Mouse (Mus musculus) midbrain, embryonic 11.5 days (tissue): ENCODE measurements around the gene Mettl6. TPM values are rescaled to one million over a fixed set of nuclear protein-coding genes. Genes with fewer than 3 reads are reported as not detected.

Source experiments
- ATAC-seq: fragments of 200-750 bp; cut with Nextera tagmentation; 2 replicates; pipeline ENCODE4 v1.8.0; 2017; ENCODE audit warnings: moderate TSS enrichment, moderate library complexity; ENCODE audit not compliant: low FRiP score
- DNase-seq: peaks from one replicate; pipeline ENCODE4 v3.0.0; 2015; ENCODE audit warnings: low spot score; ENCODE audit errors: missing footprints
- H3K27ac ChIP-seq: fragments of 300-500 bp; sonication (generic); 2 replicates; pipeline ENCODE4 v1.5.1; 2014; ENCODE audit warnings: low read depth, low read length
- H3K27me3 ChIP-seq: fragments of 300-500 bp; sonication (generic); 2 replicates; pipeline ENCODE4 v1.6.1; 2014; ENCODE audit warnings: mild to moderate bottlenecking, low read length, moderate library complexity, mixed read lengths; ENCODE audit not compliant: control insufficient read depth, insufficient read depth
- H3K36me3 ChIP-seq: fragments of 300-500 bp; sonication (generic); 2 replicates; pipeline ENCODE4 v1.6.1; 2014; ENCODE audit warnings: mild to moderate bottlenecking, low read length, moderate library complexity, mixed read lengths; ENCODE audit not compliant: control insufficient read depth, insufficient read depth
- H3K4me1 ChIP-seq: fragments of 300-500 bp; sonication (generic); 2 replicates; pipeline ENCODE4 v1.6.1; 2014; ENCODE audit warnings: low read length; ENCODE audit not compliant: control insufficient read depth, insufficient read depth
- H3K4me2 ChIP-seq: fragments of 300-500 bp; sonication (generic); 2 replicates; pipeline ENCODE4 v1.6.1; 2014; ENCODE audit warnings: mild to moderate bottlenecking, moderate library complexity
- H3K4me3 ChIP-seq: fragments of 300-500 bp; sonication (generic); 2 replicates; pipeline ENCODE4 v1.5.1; 2014; ENCODE audit warnings: low read depth, low read length
- H3K9ac ChIP-seq: fragments of 300-500 bp; sonication (generic); 2 replicates; pipeline ENCODE4 v1.6.1; 2014; ENCODE audit warnings: low read length
- H3K9me3 ChIP-seq: fragments of 300-500 bp; sonication (generic); 2 replicates; pipeline ENCODE4 v1.6.1; 2016; ENCODE audit warnings: low read length; ENCODE audit not compliant: control insufficient read depth
- WGBS: fragments of 180-500 bp; shearing (Covaris S2); extraction: QIAGEN DNeasy Blood & Tissue Kit; methylation state at CpG from one replicate; pipeline ENCODE4 v1.1.7; 2014; 5-methylcytosine and 5-hydroxymethylcytosine counted together
- polyA plus RNA-seq: library from polyadenylated mRNA; unstranded; fragments of >200 nt; fragmentation: Nextera tagmentation; extraction: Ambion mirVana; gene quantifications from 2 replicates; pipeline ENCODE4 v1.2.1, GENCODE M21; 2014

The Mettl6 gene
- polyA plus RNA-seq, 1 experiment from 2014 or later: 93.2 TPM

GRCm38 (mm10) chr14:31493901-31494300 lies 939 bp downstream of the Mettl6 start:
- Histone ChIP-seq H3K36me3 (no peaks in the 10 kb centered on the region; the same call in 1 of the 2 replicates), H3K9me3 (no peaks in the 10 kb centered on the region), H3K27ac (no peak overlapping the region), H3K27me3 (no peaks in the 10 kb centered on the region), H3K4me1 (peaks cover 21% of the 10 kb centered on the region), H3K4me3 (peak overlapping the region; percentile 92), H3K9ac (peak overlapping the region; percentile 92), H3K4me2 (peak overlapping the region; percentile 94)
- DNase-seq (no peak), ATAC-seq (no peak)
- WGBS: 57% methylated on average over 9 of the region's 9 CpGs

GRCm38 (mm10) chr14:31488055-31488454 lies 6.8 kb downstream of the Mettl6 start:
- DNase-seq: no peak
- Histone ChIP-seq H3K27ac (no peak overlapping the region), H3K9me3 (no peaks in the 10 kb centered on the region), H3K4me3 (no peak overlapping the region), H3K36me3 (peaks cover 24% of the 10 kb centered on the region), H3K9ac (no peak overlapping the region), H3K4me1 (no peaks in the 10 kb centered on the region; the same call in 1 of the 2 replicates), H3K27me3 (no peaks in the 10 kb centered on the region), H3K4me2 (no peak overlapping the region)
- no peak for ATAC-seq
- 97% methylated on average over 6 of the region's 6 CpGs for WGBS

GRCm38 (mm10) chr14:31486465-31486864 lies 8.4 kb downstream of the Mettl6 start:
- DNase-seq: no peak
- Histone ChIP-seq H3K27me3 (no peaks in the 10 kb centered on the region), H3K4me3 (no peak overlapping the region), H3K36me3 (peaks cover 32% of the 10 kb centered on the region), H3K4me2 (no peak overlapping the region), H3K9ac (no peak overlapping the region), H3K9me3 (no peaks in the 10 kb centered on the region), H3K4me1 (no peaks in the 10 kb centered on the region), H3K27ac (no peak overlapping the region)
- ATAC-seq: no peak
- WGBS: 91% methylated on average over 4 of the region's 4 CpGs

- Histone ChIP-seq H3K9ac (no peak overlapping the region), H3K9me3 (no peaks in the 10 kb centered on the region), H3K27me3 (no peaks in the 10 kb centered on the region), H3K27ac (no peak overlapping the region), H3K4me3 (no peak overlapping the region), H3K4me2 (no peak overlapping the region), H3K4me1 (no peaks in the 10 kb centered on the region), H3K36me3 (peaks cover 35% of the 10 kb centered on the region)
- 91% methylated on average over 5 of the region's 5 CpGs for WGBS
- no peak for DNase-seq
- no peak for ATAC-seq
Measured at GRCm38 (mm10) chr14:31482417-31482816, 12.4 kb downstream of the Mettl6 start.

- Histone ChIP-seq H3K9ac (no peak overlapping the region), H3K9me3 (no peaks in the 10 kb centered on the region)
Measured at GRCm38 (mm10) chr14:31473297-31473696, 21.5 kb downstream of the Mettl6 start.

GRCm38 (mm10) chr14:31472451-31473061 lies 22.3 kb downstream of the Mettl6 start:
- no peak overlapping the region for H3K9ac ChIP-seq
- H3K27me3 ChIP-seq: no peaks in the 10 kb centered on the region
- ATAC-seq (no peak), DNase-seq (peak; percentile 97)
- no peaks in the 10 kb centered on the region for H3K4me1 ChIP-seq
- no peak overlapping the region for H3K4me3 ChIP-seq
- no peak overlapping the region for H3K27ac ChIP-seq
- no peaks in the 10 kb centered on the region for H3K36me3 ChIP-seq
- WGBS: 9% methylated on average over 5 of the region's 5 CpGs
- H3K4me2 ChIP-seq: no peak overlapping the region
- H3K9me3 ChIP-seq: no peaks in the 10 kb centered on the region

More at GRCm38 (mm10) chr14:31473297-31473696, 21.5 kb downstream of the Mettl6 start:
- no peak overlapping the region for H3K4me3 ChIP-seq
- 80% methylated on average over 2 of the region's 2 CpGs for WGBS
- no peak for ATAC-seq
- no peak for DNase-seq
- no peaks in the 10 kb centered on the region for H3K4me1 ChIP-seq
- no peaks in the 10 kb centered on the region for H3K36me3 ChIP-seq
- H3K27ac ChIP-seq: no peak overlapping the region
- H3K27me3 ChIP-seq: no peaks in the 10 kb centered on the region
- H3K4me2 ChIP-seq: no peak overlapping the region

- no peak for ATAC-seq
- H3K9me3 ChIP-seq: no peaks in the 10 kb centered on the region
Measured at GRCm38 (mm10) chr14:31469711-31470110, 25.1 kb downstream of the Mettl6 start.

GRCm38 (mm10) chr14:31464176-31464575 lies 30.7 kb downstream of the Mettl6 start:
- H3K9me3 ChIP-seq: no peaks in the 10 kb centered on the region
- no peak for DNase-seq
- no peaks in the 10 kb centered on the region for H3K4me1 ChIP-seq
- H3K27me3 ChIP-seq: no peaks in the 10 kb centered on the region
- no peak overlapping the region for H3K4me3 ChIP-seq
- 50% methylated on average over 8 of the region's 8 CpGs for WGBS
- no peak overlapping the region for H3K4me2 ChIP-seq
- ATAC-seq: no peak
- H3K27ac ChIP-seq: no peak overlapping the region
- H3K36me3 ChIP-seq: no peaks in the 10 kb centered on the region
- H3K9ac ChIP-seq: no peak overlapping the region

More at GRCm38 (mm10) chr14:31469711-31470110, 25.1 kb downstream of the Mettl6 start:
- Histone ChIP-seq H3K36me3 (no peaks in the 10 kb centered on the region), H3K9ac (no peak overlapping the region), H3K4me2 (no peak overlapping the region), H3K27ac (no peak overlapping the region), H3K4me3 (no peak overlapping the region), H3K27me3 (no peaks in the 10 kb centered on the region), H3K4me1 (no peaks in the 10 kb centered on the region)
- DNase-seq: no peak
- 60% methylated on average over 4 of the region's 4 CpGs for WGBS

GRCm38 (mm10) chr14:31462886-31463285 lies 32.0 kb downstream of the Mettl6 start:
- H3K9me3 ChIP-seq: no peaks in the 10 kb centered on the region
- no peak overlapping the region for H3K4me2 ChIP-seq
- no peaks in the 10 kb centered on the region for H3K36me3 ChIP-seq
- WGBS: 65% methylated on average over 6 of the region's 6 CpGs
- H3K4me3 ChIP-seq: no peak overlapping the region
- DNase-seq: no peak
- no peak overlapping the region for H3K9ac ChIP-seq
- H3K27me3 ChIP-seq: no peaks in the 10 kb centered on the region
- no peak overlapping the region for H3K27ac ChIP-seq
- no peaks in the 10 kb centered on the region for H3K4me1 ChIP-seq
- ATAC-seq: no peak
